Mouse (Mus musculus) frontal cortex, postnatal 36 days (tissue): Measurements from ENCODE around the gene Safb.
"Not testable (repeated sequence)": the region's sequence is repeated elsewhere in the genome, so short reads cannot be mapped to it uniquely, and the experiment has no call there.

Experiments used
- DNase-seq, 2 experiments: peaks; one replicate each; pipeline ENCODE4 v3.0.0; 2022; ENCODE audit warnings: low spot score in 2 of 2

The Safb gene

GRCm38 (mm10) chr17:56611323-56611722, 26.7 kb downstream of the Safb start:
- DNase-seq = no peak

DNA sequence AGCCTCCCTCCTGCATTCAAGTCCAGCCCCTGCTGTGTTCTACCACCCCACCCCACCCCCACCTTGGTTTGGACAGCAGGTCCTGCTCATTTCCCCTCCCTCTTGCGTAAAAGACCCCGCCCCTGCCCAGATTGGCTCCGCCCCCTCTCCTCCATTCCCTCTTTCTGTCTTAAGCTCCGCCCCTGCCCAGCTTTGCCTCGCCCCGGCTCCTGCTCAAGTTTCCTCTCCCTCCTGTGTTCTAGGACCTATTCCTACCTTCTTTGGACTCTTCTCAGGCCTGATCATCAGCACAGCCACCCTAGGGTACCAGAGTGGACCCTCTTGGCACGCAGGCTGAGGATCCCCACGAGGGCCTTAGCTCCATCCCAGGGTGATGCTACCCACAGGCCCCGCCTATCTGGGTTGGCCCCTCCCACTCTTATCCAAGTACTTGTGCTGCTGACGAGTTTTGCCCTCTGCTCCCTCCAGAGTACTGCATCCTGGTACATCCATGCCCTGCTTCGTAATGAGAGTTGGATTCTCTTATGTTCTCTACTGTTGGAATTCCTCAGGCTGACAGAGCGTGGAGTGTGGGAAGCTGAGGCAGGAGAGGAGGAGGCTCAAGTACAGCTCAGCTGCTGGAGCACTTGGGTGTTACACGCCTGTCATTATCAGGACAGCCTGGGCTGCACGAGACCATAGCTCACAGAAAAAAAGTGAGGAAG, 27.4 kb downstream of the Safb start:
- DNase-seq = no peak

- not testable (repeated sequence) for DNase-seq
Observed at GRCm38 (mm10) chr17:56612565-56612939, 27.9 kb downstream of the Safb start.

DNA sequence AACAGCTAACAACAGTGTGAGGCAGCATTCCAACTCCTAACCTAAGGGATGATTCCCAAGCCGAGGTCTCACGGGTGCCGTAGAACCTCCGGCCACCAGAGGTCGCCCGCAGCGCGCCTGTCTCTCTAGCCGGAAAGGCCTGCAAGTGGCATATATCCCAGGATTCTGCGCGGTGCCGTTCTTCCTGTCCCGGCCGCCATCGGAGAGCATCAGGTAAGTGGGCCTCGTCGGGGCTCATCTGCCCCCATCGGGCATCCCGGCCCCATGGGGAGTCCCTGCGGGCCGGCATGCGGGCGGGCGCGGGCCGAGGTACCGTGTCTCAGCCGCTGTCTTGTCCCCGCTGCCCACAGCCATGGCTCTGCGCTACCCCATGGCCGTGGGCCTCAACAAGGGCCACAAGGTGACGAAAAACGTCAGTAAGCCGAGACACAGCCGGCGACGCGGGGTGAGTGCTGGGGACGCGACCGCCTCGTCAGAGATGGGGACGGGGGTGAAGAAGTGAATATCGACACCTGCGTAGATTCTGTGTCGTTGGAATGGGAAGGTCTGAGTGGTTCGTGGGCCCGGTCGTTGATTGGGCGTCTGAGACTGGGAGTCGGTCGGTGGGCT, 28.7 kb downstream of the Safb start, which contains the start of gene Rpl36:
TSS of gene Rpl36 (plus strand) at position 181 of the 609 bp plus-strand sequence.
- peak; percentile 97 to 98 for DNase-seq

DNA sequence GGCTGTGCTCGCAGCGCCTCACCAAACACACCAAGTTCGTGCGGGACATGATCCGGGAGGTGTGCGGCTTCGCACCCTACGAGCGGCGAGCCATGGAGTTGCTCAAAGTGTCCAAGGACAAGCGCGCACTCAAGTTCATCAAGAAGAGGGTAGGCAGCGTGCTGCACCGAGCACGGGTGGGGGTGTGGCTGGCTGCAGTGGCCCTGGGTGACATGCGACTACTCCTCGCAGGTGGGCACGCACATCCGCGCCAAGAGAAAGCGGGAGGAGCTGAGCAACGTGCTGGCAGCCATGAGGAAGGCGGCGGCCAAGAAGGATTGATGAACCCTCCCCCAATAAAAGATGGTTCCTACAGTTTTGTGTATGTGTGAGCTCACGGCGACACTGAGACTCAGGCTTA, 29.3 kb downstream of the Safb start:
- DNase-seq = not testable (repeated sequence)

GRCm38 (mm10) chr17:56614391-56615135, 29.9 kb downstream of the Safb start:
- DNase-seq = no peak

- DNase-seq = no peak
Observed at GRCm38 (mm10) chr17:56615136-56615784, 30.6 kb downstream of the Safb start.

DNA sequence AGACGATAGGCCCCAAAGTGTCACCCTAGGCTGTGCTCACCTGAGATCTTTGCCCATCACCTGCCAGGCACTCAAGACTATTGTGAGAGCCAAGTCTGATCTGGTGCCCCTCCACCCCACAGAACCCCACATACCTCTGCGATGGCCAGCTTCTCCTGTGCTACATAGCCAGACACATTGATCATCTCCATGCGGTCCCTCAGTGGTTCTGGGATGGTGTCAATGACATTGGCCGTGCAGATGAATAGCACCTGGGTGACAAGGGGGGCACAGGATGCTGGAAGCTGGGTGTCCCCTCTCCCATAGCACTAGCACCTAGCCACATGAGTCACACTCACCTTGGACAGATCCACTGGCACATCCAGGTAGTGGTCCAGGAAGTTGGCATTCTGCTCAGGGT, 31.2 kb downstream of the Safb start:
- DNase-seq = no peak

GRCm38 (mm10) chr17:56616725-56617124, 32.1 kb downstream of the Safb start:
- DNase-seq = no peak

GRCm38 (mm10) chr17:56617628-56618027, 33.0 kb downstream of the Safb start:
- no peak for DNase-seq

- DNase-seq = no peak
Observed at GRCm38 (mm10) chr17:56625495-56625894, 40.9 kb downstream of the Safb start.

DNA sequence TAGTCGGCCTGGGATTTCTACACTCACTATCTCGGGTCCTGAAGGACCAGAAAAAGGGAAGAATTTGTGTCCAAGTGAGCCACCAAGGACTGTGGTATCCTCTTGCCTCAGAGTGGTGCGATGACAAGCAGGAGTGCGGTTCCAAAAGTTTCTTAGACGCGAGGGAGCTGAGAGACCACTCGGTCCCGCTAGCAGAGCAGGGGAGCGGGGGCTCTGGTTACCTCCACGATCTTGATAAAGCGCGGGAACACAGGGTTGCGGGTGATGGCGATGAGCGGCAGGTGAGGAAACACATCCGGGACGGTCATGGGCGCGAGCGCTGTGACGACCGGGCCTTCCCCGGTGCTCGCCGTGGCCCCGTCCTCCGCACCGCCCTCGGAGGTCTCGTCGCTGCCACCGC, 41.6 kb downstream of the Safb start:
- DNase-seq = no peak

GRCm38 (mm10) chr17:56626754-56627470, 42.3 kb downstream of the Safb start, which contains the start of gene Lonp1:
TSS of gene Lonp1 (minus strand) at chr17:56626887.
- peak; percentile 93 to 98 for DNase-seq

- DNase-seq = no peak
Observed at GRCm38 (mm10) chr17:56627530-56628277, 43.1 kb downstream of the Safb start, which contains the start of gene Catsperd. TSS of gene Catsperd (plus strand) at chr17:56628143.

DNA sequence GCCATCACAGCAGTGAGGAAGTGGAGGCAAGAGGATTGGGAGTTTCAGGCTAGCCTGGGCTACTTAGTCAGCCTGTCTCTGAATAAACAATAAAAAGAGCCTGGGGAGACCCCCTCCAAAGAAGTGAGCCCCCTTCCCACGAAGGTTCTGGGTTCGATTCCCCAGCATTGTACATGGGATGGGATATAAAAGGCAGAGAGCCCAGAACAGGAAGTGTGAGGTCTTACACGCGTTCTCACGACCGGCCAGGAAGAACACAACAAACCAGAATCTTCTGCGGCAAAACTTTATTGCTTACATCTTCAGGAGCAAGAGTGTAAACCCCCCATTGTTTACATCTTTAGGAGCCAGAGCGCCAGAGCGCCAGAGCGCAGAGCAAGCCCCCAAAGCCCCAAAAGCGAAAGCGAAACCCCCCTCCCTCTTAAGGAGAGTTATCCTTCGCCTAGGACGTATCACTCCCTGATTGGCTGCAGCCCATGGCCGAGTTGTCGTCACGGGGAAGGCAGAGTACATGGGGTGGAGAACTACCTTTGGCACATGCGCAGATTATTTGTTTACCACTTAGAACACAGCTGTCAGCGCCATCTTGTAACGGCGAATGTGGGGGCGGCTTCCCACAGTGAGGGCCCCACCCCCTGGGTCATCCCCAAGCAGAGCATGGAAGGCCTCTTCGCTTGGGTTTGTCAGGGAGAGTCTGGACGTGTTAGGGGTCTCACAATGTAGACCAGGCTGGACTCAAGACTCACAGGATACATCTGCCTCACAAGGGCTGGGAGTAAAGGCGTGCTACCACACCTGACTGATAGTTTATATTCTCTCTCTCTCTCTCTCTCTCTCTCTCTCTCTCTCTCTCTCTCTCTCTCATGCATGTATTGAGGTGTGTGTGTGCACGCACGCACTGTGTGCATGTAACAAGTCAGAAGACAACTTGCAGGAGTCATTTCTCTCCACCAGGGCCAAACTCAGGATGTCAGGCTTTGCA, 45.5 kb downstream of the Safb start:
- DNase-seq = not testable (repeated sequence)

GRCm38 (mm10) chr17:56631807-56632206, 47.2 kb downstream of the Safb start:
- no peak for DNase-seq

- no peak for DNase-seq
Observed at GRCm38 (mm10) chr17:56634023-56634422, 49.4 kb downstream of the Safb start.

GRCm38 (mm10) chr17:56643237-56643636, 58.6 kb downstream of the Safb start:
- DNase-seq = no peak

GRCm38 (mm10) chr17:56647546-56647945, 62.9 kb downstream of the Safb start:
- DNase-seq = no peak
